Mouse (Mus musculus) forebrain, embryonic 16.5 days (tissue): ENCODE results near the gene Anapc5. TPM values are rescaled to one million over a fixed set of nuclear protein-coding genes. Genes with fewer than 3 reads are reported as not detected.

Experiments used
- ATAC-seq: fragments of 200-750 bp; cut with Nextera tagmentation; 2 replicates; pipeline ENCODE4 v1.8.0; 2017; ENCODE audit warnings: mild to moderate bottlenecking, moderate library complexity
- H3K27ac ChIP-seq: fragments of 300-500 bp; sonication (generic); 2 replicates; pipeline ENCODE4 v1.5.1; 2014; ENCODE audit warnings: low read length, control low read depth
- H3K27me3 ChIP-seq: fragments of 300-500 bp; sonication (generic); replicated peaks from 2 replicates; pipeline ENCODE4 v1.6.1; 2014; ENCODE audit warnings: low read length; ENCODE audit not compliant: control insufficient read depth, insufficient read depth
- H3K36me3 ChIP-seq: fragments of 300-500 bp; sonication (generic); 2 replicates; pipeline ENCODE4 v1.6.1; 2014; ENCODE audit not compliant: control insufficient read depth, insufficient read depth
- H3K4me1 ChIP-seq: fragments of 300-500 bp; sonication (generic); replicated peaks from 2 replicates; pipeline ENCODE4 v1.6.1; 2014; ENCODE audit warnings: low read length; ENCODE audit not compliant: control insufficient read depth, insufficient read depth
- H3K4me2 ChIP-seq: fragments of 300-500 bp; sonication (generic); 2 replicates; pipeline ENCODE4 v1.6.1; 2014; ENCODE audit warnings: mild to moderate bottlenecking, low read length, control low read depth
- H3K4me3 ChIP-seq: fragments of 300-500 bp; sonication (generic); replicated peaks from 2 replicates; pipeline ENCODE4 v1.5.1; 2014; ENCODE audit warnings: mild to moderate bottlenecking, low read length, control low read depth
- H3K9ac ChIP-seq: fragments of 300-500 bp; sonication (generic); replicated peaks from 2 replicates; pipeline ENCODE4 v1.6.1; 2014; ENCODE audit warnings: low read depth, low read length, control low read depth
- H3K9me3 ChIP-seq: fragments of 300-500 bp; sonication (generic); 2 replicates; pipeline ENCODE4 v1.6.1; 2016; ENCODE audit warnings: low read length; ENCODE audit not compliant: control insufficient read depth
- WGBS: fragments of 180-500 bp; shearing (Covaris S2); extraction: QIAGEN DNeasy Blood & Tissue Kit; methylation state at CpG from one replicate; pipeline ENCODE4 v1.1.7; 2014; 5-methylcytosine and 5-hydroxymethylcytosine counted together
- polyA plus RNA-seq: library from polyadenylated mRNA; unstranded; fragments of >200 nt; fragmentation: Nextera tagmentation; extraction: Ambion mirVana; gene quantifications from 2 replicates; pipeline ENCODE4 v1.2.1, GENCODE M21; 2015

The Anapc5 gene
- polyA plus RNA-seq, 1 experiment from 2014 or later, result 569 TPM

DNA sequence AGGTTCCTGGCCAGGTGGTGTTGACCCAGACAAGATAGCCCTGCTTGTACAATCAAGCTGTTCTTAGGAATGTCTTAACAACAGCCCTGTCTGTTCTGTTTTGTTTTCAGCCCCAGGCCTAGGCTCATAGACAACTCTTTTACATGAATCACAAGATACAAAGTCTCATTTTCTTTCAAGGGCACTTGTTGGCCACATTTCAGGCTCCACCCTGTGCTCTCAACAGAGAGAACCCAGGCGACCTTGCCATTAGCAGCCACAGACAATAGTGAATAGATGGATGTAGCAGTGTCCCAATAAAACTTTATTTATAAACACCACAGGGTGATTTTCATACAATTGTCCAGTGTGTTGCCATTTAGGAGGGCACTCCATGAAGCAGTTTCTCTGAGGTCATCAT lies 39.1 kb downstream of the Anapc5 start:
- no peaks in the 10 kb centered on the region for H3K27me3 ChIP-seq
- no peak for ATAC-seq
- peaks cover 21% of the 10 kb centered on the region for H3K4me1 ChIP-seq
- 79% methylated on average over 1 of the region's 1 CpGs for WGBS
- no peak overlapping the region for H3K4me2 ChIP-seq
- H3K9me3 ChIP-seq, result no peaks in the 10 kb centered on the region
- no peaks in the 10 kb centered on the region for H3K36me3 ChIP-seq
- H3K27ac ChIP-seq, result no peak overlapping the region
- H3K4me3 ChIP-seq, result no peak overlapping the region
- no peak overlapping the region for H3K9ac ChIP-seq

DNA sequence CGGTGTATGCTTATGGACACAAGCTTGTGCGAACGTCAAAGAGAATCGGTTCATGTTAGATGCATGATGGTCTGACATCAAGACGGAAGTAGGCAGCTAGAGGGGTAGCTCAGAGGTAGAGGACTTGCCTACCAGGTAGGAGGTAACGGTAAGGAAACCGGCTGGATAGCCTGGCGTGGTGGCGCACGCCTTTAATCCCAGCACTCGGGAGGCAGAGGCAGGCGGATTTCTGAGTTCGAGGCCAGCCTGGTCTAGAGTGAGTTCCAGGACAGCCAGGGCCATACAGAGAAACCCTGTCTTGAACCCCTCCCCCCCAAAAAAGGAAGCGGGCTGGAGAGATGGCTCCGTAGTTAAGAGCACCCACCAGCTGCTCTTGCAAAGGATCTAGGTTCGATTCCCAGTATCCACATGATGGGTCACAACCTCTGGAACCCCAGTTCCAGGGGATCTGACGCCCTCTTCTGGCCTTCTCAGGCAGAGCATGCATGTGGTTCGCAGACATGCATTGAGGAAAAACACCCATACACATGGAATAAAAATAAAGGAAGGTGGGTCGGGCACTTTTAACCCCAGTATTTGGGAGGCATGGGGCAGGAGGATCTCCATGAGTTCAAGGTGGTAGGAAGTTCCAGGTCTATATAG lies 40.2 kb downstream of the Anapc5 start:
- ATAC-seq, result no peak
- Histone ChIP-seq H3K27ac (no peak overlapping the region), H3K9me3 (no peaks in the 10 kb centered on the region), H3K4me3 (no peak overlapping the region), H3K9ac (no peak overlapping the region), H3K4me2 (no peak overlapping the region), H3K4me1 (peaks cover 21% of the 10 kb centered on the region), H3K36me3 (no peaks in the 10 kb centered on the region), H3K27me3 (no peaks in the 10 kb centered on the region)
- WGBS, result 86% methylated on average over 19 of the region's 19 CpGs

DNA sequence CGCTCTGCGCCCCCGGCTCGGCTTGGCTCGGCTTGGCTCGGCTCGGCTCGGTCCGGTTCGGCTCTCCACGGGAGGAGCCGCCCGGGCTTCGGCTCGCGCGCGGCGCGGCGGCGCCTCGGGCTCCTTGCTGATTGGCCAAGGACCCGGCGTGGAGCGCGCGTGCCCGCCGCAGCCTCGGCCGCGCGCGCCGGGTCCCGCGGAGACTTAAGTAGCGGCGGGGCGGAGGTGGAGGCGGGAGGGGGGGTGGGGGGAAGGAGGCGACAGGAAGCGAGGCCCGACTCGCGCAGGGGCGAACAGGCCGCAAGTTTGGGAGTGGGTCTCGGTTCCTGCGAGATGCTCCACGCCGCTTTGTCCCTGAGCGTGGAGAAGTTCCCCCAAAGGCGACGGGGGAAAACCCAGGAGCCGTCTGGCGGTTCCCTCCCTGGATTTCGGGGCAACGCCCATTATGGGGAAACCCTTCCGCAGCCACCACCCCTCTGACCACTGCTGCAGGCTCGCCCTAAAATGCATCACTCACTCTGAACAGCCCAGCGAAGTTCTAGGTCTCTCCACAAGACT lies 41.8 kb downstream of the Anapc5 start, which contains the start of gene Camkk2:
Gene Camkk2 (minus strand): TSS at position 133 of the 558 bp plus-strand sequence.
- H3K9ac ChIP-seq, result peak within 1 kb of the TSS; percentile 89
- H3K4me2 ChIP-seq, result peak within 1 kb of the TSS; percentile 88
- no peaks in the 10 kb centered on the region for H3K9me3 ChIP-seq
- H3K36me3 ChIP-seq, result no peaks in the 10 kb centered on the region
- WGBS, result 0% methylated on average over 38 of the region's 63 CpGs
- peak within 1 kb of the TSS; percentile 31; the same call in 1 of the 2 replicates for H3K27ac ChIP-seq
- no peaks in the 10 kb centered on the region for H3K27me3 ChIP-seq
- ATAC-seq, result peak; percentile 90
- peak within 1 kb of the TSS; percentile 79 for H3K4me3 ChIP-seq
- peaks cover 19% of the 10 kb centered on the region for H3K4me1 ChIP-seq

GRCm38 (mm10) chr5:122778231-122779226 lies 42.6 kb downstream of the Anapc5 start:
- Histone ChIP-seq H3K27me3 (no peaks in the 10 kb centered on the region), H3K4me2 (peak overlapping the region; percentile 88), H3K36me3 (no peaks in the 10 kb centered on the region), H3K9me3 (no peaks in the 10 kb centered on the region), H3K4me3 (peak overlapping the region; percentile 79), H3K4me1 (peaks cover 15% of the 10 kb centered on the region), H3K27ac (peak overlapping the region; percentile 31; the same call in 1 of the 2 replicates), H3K9ac (peak overlapping the region; percentile 89)
- peak; percentile 64 for ATAC-seq
- under 1% methylated on average over 42 of the region's 55 CpGs for WGBS

GRCm38 (mm10) chr5:122777322-122777721 lies 43.8 kb downstream of the Anapc5 start:
- Histone ChIP-seq H3K36me3 (no peaks in the 10 kb centered on the region), H3K4me1 (peaks cover 15% of the 10 kb centered on the region), H3K27ac (no peak overlapping the region), H3K4me2 (no peak overlapping the region), H3K4me3 (no peak overlapping the region), H3K9me3 (no peaks in the 10 kb centered on the region), H3K9ac (no peak overlapping the region), H3K27me3 (no peaks in the 10 kb centered on the region)
- ATAC-seq, result no peak
- 51% methylated on average over 2 of the region's 2 CpGs for WGBS

GRCm38 (mm10) chr5:122775646-122776286 lies 45.4 kb downstream of the Anapc5 start:
- Histone ChIP-seq H3K27me3 (no peaks in the 10 kb centered on the region), H3K9me3 (no peaks in the 10 kb centered on the region), H3K4me2 (no peak overlapping the region), H3K4me3 (no peak overlapping the region), H3K27ac (no peak overlapping the region), H3K9ac (no peak overlapping the region), H3K4me1 (peaks cover 15% of the 10 kb centered on the region), H3K36me3 (no peaks in the 10 kb centered on the region)
- WGBS, result 90% methylated on average over 14 of the region's 14 CpGs
- ATAC-seq, result no peak

DNA sequence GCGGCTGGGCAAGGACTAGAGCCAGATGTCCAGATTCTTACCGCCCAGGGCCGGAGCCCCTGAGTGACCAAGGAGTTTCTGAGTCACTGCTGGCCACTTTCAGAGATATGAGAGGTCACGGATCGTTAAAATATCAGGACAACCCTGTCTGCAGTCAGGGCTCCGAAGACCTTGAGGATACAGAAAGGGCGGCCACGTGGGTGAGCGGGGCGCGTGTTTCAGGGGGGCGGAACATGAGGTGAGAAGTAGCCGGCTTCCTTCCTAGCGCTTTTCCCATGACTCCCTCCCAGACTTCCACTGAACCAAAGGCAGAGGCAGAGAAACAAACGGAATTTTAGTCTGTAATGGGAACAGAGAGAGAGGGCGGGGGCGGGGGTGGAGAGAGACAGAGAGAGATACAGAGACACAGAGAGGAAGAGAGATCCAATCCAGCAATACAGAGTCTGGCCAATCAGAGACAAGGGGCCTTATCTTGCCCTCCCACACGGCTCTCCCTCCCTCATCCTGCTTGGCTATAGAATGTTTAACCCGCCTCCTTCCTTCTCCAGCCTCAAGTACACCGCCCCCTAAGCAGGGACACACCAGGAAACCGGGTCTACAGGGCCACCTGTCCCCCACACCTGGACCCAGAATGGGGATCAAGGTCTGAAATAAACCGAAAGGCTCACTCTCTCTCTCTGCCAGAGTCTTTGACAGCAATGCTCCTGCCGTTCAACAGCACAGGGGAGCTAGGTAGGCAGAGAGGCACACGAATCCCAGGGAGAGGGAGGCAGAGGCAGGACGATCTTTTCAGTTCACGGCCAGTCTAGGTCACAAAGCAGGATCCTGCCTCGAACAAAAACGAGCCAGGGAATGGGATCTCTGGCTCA lies 46.2 kb downstream of the Anapc5 start:
- no peaks in the 10 kb centered on the region for H3K27me3 ChIP-seq
- H3K36me3 ChIP-seq, result no peaks in the 10 kb centered on the region
- no peak overlapping the region for H3K27ac ChIP-seq
- 81% methylated on average over 28 of the region's 28 CpGs for WGBS
- ATAC-seq, result no peak
- no peak overlapping the region for H3K4me3 ChIP-seq
- H3K9me3 ChIP-seq, result no peaks in the 10 kb centered on the region
- H3K4me2 ChIP-seq, result no peak overlapping the region
- H3K4me1 ChIP-seq, result peaks cover 14% of the 10 kb centered on the region
- no peak overlapping the region for H3K9ac ChIP-seq

DNA sequence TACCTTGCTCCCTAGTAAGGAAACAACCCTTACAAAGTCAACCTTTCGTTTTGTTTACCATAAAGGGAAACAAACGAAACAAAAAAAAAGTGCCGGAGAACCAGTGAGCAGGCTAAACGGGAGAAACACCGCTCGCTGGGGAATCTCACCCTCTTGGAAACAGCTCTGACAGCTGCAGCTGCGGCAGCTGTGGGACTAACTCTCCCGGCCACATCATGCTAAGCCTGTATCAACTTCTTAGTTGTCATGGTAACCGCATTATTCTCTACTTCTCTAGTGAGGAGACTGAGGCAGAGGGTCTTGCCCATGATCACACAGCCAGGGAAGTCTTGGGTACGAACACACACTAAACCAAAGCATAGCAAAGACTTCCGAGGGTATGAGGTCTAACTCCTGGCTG lies 47.4 kb downstream of the Anapc5 start:
- no peak overlapping the region for H3K9ac ChIP-seq
- H3K4me3 ChIP-seq, result no peak overlapping the region
- no peak overlapping the region for H3K27ac ChIP-seq
- H3K9me3 ChIP-seq, result no peaks in the 10 kb centered on the region
- H3K4me1 ChIP-seq, result peaks cover 10% of the 10 kb centered on the region
- 67% methylated on average over 11 of the region's 11 CpGs for WGBS
- no peak for ATAC-seq
- no peaks in the 10 kb centered on the region for H3K36me3 ChIP-seq
- no peak overlapping the region for H3K4me2 ChIP-seq
- H3K27me3 ChIP-seq, result no peaks in the 10 kb centered on the region
